ENCODE assay signal across 8 mouse cellular contexts in genomic region chr5:125179007-125179734, GRCm38 (mm10). TPM values are rescaled to one million over a fixed set of nuclear protein-coding genes. Genes with fewer than 3 reads are reported as not detected.
A peak's percentile ranks its signal among the peaks of the same experiment; 100 is the strongest.
DNase-seq lines count a peak whose midpoint lies in the region; ATAC-seq and TF ChIP-seq lines count a peak whose summit lies in the region.

Ncor2 (minus strand) TSS chr5:125179219.

- TF ChIP-seq CTCF in liver, embryonic 14.5 days (IDR thresholded peaks at IDR 0.05; ENCODE audit: low read depth) = no peak
- no peak for TF ChIP-seq CTCF in stomach, postnatal 0 days (IDR thresholded peaks at IDR 0.05; ENCODE audit: low read depth)

- H3K4me1 ChIP-seq in brown adipose tissue, adult 24 weeks (ENCODE audit: control insufficient read depth, insufficient read depth, insufficient read length, low read length) = peaks cover 31% of the 10 kb centered on the region
- H3K4me1 ChIP-seq in forebrain, embryonic 10.5 days = peaks cover 61% of the 10 kb centered on the region
- peaks cover 38 to 47% of the 10 kb centered on the region in 2 experiments for H3K4me1 ChIP-seq in heart, embryonic 14.5 days (ENCODE audit: control insufficient read depth in 2 of 2, insufficient read depth in 2 of 2, low read length in 2 of 2)
- peaks cover 3 to 9% of the 10 kb centered on the region in 2 experiments; a peak in 3 of 4 replicates for H3K4me1 ChIP-seq in liver, embryonic 14.5 days (replicated peaks; ENCODE audit: control insufficient read depth in 2 of 2, insufficient read depth in 2 of 2, low read length in 1 of 2)
- H3K4me1 ChIP-seq in neural tube, embryonic 11.5 days (ENCODE audit: control insufficient read depth, insufficient read depth, low read length) = peaks cover 36% of the 10 kb centered on the region
- H3K4me1 ChIP-seq in stomach, postnatal 0 days (replicated peaks; ENCODE audit: control insufficient read depth, insufficient read depth) = peaks cover 7% of the 10 kb centered on the region; the same call in 1 of the 2 replicates

- peak; percentile 78 for DNase-seq in forebrain, embryonic 10.5 days (ENCODE audit: extremely low spot score, low spot score)
- DNase-seq in kidney, postnatal 14 days = peak; percentile 91
- peak; percentile 51 to 54 (median 54) for DNase-seq in liver, embryonic 14.5 days (ENCODE audit: low read depth in 3 of 3, low spot score in 3 of 3)
- peak; percentile 93 for DNase-seq in neural tube, embryonic 11.5 days (ENCODE audit: low spot score)
- DNase-seq in stomach, postnatal 0 days (ENCODE audit: low spot score) = peak; percentile 88

- under 1% methylated on average over 80 of the region's 87 CpGs for WGBS in forebrain, embryonic 10.5 days
- under 1% methylated on average over 61 of the region's 87 CpGs for WGBS in heart, embryonic 14.5 days
- WGBS in liver, embryonic 14.5 days (ENCODE audit: insufficient replicate concordance) = under 1% methylated on average over 69 of the region's 87 CpGs
- 0% methylated on average over 67 of the region's 87 CpGs for WGBS in neural tube, embryonic 11.5 days
- WGBS in stomach, postnatal 0 days = under 1% methylated on average over 70 of the region's 87 CpGs

- peak within 1 kb of the TSS; percentile 90 for H3K9ac ChIP-seq in heart, embryonic 14.5 days (ENCODE audit: low read length)
- peak within 1 kb of the TSS; percentile 28 for H3K9ac ChIP-seq in liver, embryonic 14.5 days (replicated peaks)
- H3K9ac ChIP-seq in neural tube, embryonic 11.5 days (ENCODE audit: low read length) = peak within 1 kb of the TSS; percentile 92
- H3K9ac ChIP-seq in stomach, postnatal 0 days (ENCODE audit: low read length) = peak within 1 kb of the TSS; percentile 93

- ATAC-seq in CD4-positive, CD25-positive, alpha-beta regulatory T cell, adult 4 months = peak; percentile 59
- peak; percentile 75 for ATAC-seq in heart, embryonic 14.5 days (ENCODE audit: insufficient number of reproducible peaks, insufficient read depth, low FRiP score, low read depth)
- peak; percentile 84 for ATAC-seq in liver, embryonic 14.5 days (ENCODE audit: insufficient read depth)
- peak; percentile 81 for ATAC-seq in neural tube, embryonic 11.5 days (ENCODE audit: insufficient read depth, low FRiP score, low TSS enrichment)
- ATAC-seq in stomach, postnatal 0 days (ENCODE audit: low FRiP score, low TSS enrichment) = peak; percentile 85

- peak within 1 kb of the TSS; percentile 79 for H3K27ac ChIP-seq in brown adipose tissue, adult 24 weeks (replicated peaks; ENCODE audit: low read depth, low read length)
- peak within 1 kb of the TSS; percentile 93 for H3K27ac ChIP-seq in forebrain, embryonic 10.5 days
- peak within 1 kb of the TSS; percentile 46 to 93 for H3K27ac ChIP-seq in heart, embryonic 14.5 days (replicated peaks in 1 of 2; ENCODE audit: control insufficient read depth in 1 of 2, insufficient read depth in 1 of 2, low read depth in 2 of 2, low read length in 2 of 2)
- no peak within 1 kb of the TSS for H3K27ac ChIP-seq in liver, embryonic 14.5 days
- H3K27ac ChIP-seq in neural tube, embryonic 11.5 days (ENCODE audit: low read depth, low read length) = peak within 1 kb of the TSS; percentile 85
- peak within 1 kb of the TSS; percentile 97 for H3K27ac ChIP-seq in stomach, postnatal 0 days (replicated peaks)

- peaks cover 40% of the 10 kb centered on the region for H3K27me3 ChIP-seq in forebrain, embryonic 10.5 days (ENCODE audit: poor library complexity, severe bottlenecking)
- H3K27me3 ChIP-seq in heart, embryonic 14.5 days (ENCODE audit: control insufficient read depth, insufficient read depth, low read length) = no peaks in the 10 kb centered on the region
- no peaks in the 10 kb centered on the region for H3K27me3 ChIP-seq in liver, embryonic 14.5 days (ENCODE audit: control insufficient read depth, insufficient read depth, low read length)
- no peaks in the 10 kb centered on the region for H3K27me3 ChIP-seq in neural tube, embryonic 11.5 days (ENCODE audit: control insufficient read depth, insufficient read depth, low read length)
- no peaks in the 10 kb centered on the region for H3K27me3 ChIP-seq in stomach, postnatal 0 days (ENCODE audit: control insufficient read depth, insufficient read depth, low read length)

- TF ChIP-seq EP300 in liver, embryonic 14.5 days (IDR thresholded peaks at IDR 0.05; ENCODE audit: low read depth) = no peak
- peak; percentile 63 for TF ChIP-seq EP300 in stomach, postnatal 0 days (optimal IDR thresholded peaks at IDR 0.05)

- no peaks in the 10 kb centered on the region for H3K9me3 ChIP-seq in forebrain, embryonic 10.5 days
- no peaks in the 10 kb centered on the region for H3K9me3 ChIP-seq in heart, embryonic 14.5 days (ENCODE audit: control insufficient read depth, low read length)
- H3K9me3 ChIP-seq in liver, embryonic 14.5 days (ENCODE audit: control insufficient read depth, low read length) = no peaks in the 10 kb centered on the region
- H3K9me3 ChIP-seq in neural tube, embryonic 11.5 days (ENCODE audit: control insufficient read depth, low read length) = no peaks in the 10 kb centered on the region
- no peaks in the 10 kb centered on the region for H3K9me3 ChIP-seq in stomach, postnatal 0 days (ENCODE audit: control insufficient read depth, low read length)

- no peaks in the 10 kb centered on the region for H3K36me3 ChIP-seq in forebrain, embryonic 10.5 days (replicated peaks)
- H3K36me3 ChIP-seq in heart, embryonic 14.5 days (ENCODE audit: control insufficient read depth, insufficient read depth, low read length) = no peaks in the 10 kb centered on the region
- no peaks in the 10 kb centered on the region for H3K36me3 ChIP-seq in liver, embryonic 14.5 days (replicated peaks; ENCODE audit: control insufficient read depth, insufficient read depth, low read depth)
- no peaks in the 10 kb centered on the region for H3K36me3 ChIP-seq in neural tube, embryonic 11.5 days (ENCODE audit: control insufficient read depth, insufficient read depth, low read length)
- no peaks in the 10 kb centered on the region for H3K36me3 ChIP-seq in stomach, postnatal 0 days (ENCODE audit: control insufficient read depth, insufficient read depth, low read length)

- H3K4me2 ChIP-seq in heart, embryonic 14.5 days (ENCODE audit: low read length) = peak within 1 kb of the TSS; percentile 71
- peak within 1 kb of the TSS; percentile 91 for H3K4me2 ChIP-seq in liver, embryonic 14.5 days (ENCODE audit: low read depth)
- peak within 1 kb of the TSS; percentile 75 for H3K4me2 ChIP-seq in neural tube, embryonic 11.5 days (ENCODE audit: low read depth)
- H3K4me2 ChIP-seq in stomach, postnatal 0 days (replicated peaks; ENCODE audit: low read depth) = peak within 1 kb of the TSS; percentile 93

- peak within 1 kb of the TSS; percentile 93 for H3K4me3 ChIP-seq in brown adipose tissue, adult 24 weeks (ENCODE audit: insufficient read depth, low read depth, low read length)
- H3K4me3 ChIP-seq in forebrain, embryonic 10.5 days = peak within 1 kb of the TSS; percentile 89
- peak within 1 kb of the TSS; percentile 86 to 92 for H3K4me3 ChIP-seq in heart, embryonic 14.5 days (ENCODE audit: control insufficient read depth in 1 of 2, insufficient read depth in 1 of 2, low read depth in 1 of 2, low read length in 2 of 2)
- peak within 1 kb of the TSS; percentile 69 to 71 for H3K4me3 ChIP-seq in liver, embryonic 14.5 days (ENCODE audit: insufficient read depth in 1 of 2, low read depth in 2 of 2, low read length in 2 of 2)
- peak within 1 kb of the TSS; percentile 93 for H3K4me3 ChIP-seq in neural tube, embryonic 11.5 days (ENCODE audit: low read depth, low read length)
- peak within 1 kb of the TSS; percentile 82 for H3K4me3 ChIP-seq in stomach, postnatal 0 days (ENCODE audit: low read depth, low read length)

RNA-seq across cellular contexts. Expression of gene Ncor2, which starts in this region (rescaled TPM):
- 1 to 10 TPM; 4.0 to 6.1 TPM for polyA plus RNA-seq in CD4-positive, CD25-positive, alpha-beta regulatory T cell, adult 4 months (2017; shearing (Covaris generic))
- polyA plus RNA-seq in brown adipose tissue, adult 24 weeks (2012; ENCODE audit: insufficient read depth, insufficient read length, missing spikeins) = 19.5 and 26.5 TPM in 2 replicates
- polyA plus RNA-seq in forebrain, embryonic 10.5 days (2016; fragmentation: Nextera tagmentation; extraction: Ambion mirVana) = 15.7 and 17.8 TPM in 2 replicates
- 16.2 and 17.6 TPM in 2 replicates for polyA plus RNA-seq in heart, embryonic 14.5 days (2014; fragmentation: Nextera tagmentation; extraction: Ambion mirVana)
- polyA plus RNA-seq in liver, embryonic 14.5 days (2012; rRNA removed) = 4.1 and 4.4 TPM in 2 replicates
- 3.2 and 3.5 TPM in 2 replicates for polyA plus RNA-seq in liver, embryonic 14.5 days (2014; fragmentation: Nextera tagmentation; extraction: Ambion mirVana)
- 23.6 and 24.3 TPM in 2 replicates for polyA plus RNA-seq in neural tube, embryonic 11.5 days (2014; fragmentation: Nextera tagmentation; extraction: Ambion mirVana)
- polyA plus RNA-seq in stomach, postnatal 0 days (2015; fragmentation: Nextera tagmentation; extraction: Ambion mirVana) = 11.1 and 12.1 TPM in 2 replicates

Comparison
In these comparisons a context has a peak if more than half of its experiments do, and no peak if none do; other contexts are left out.
1. H3K9ac ChIP-seq: peak in every context shown above with its lines; median percentile 93 in stomach, postnatal 0 days; 92 in neural tube, embryonic 11.5 days; 90 in heart, embryonic 14.5 days; 28 in liver, embryonic 14.5 days.